Mouse (Mus musculus) heart, adult 2 months (tissue): ENCODE measurements at regions not wholly inside any gene's neighbourhood (a gene's known extent, or its start where the extent isn't known, plus 50 kb on each side); places are given as distances from the start of the nearest gene placed in this dataset.
"Not testable (repeated sequence)": the region's sequence is repeated elsewhere in the genome, so short reads cannot be mapped to it uniquely, and the experiment has no call there.

Source experiments
- CTCF ChIP-seq: fragments of 200-600 bp; IDR thresholded peaks from 2 replicates; pipeline ENCODE4 v1.8.1; 2022; ENCODE audit warnings: antibody characterized with exemption, mild to moderate bottlenecking, moderate library complexity
- POLR2A ChIP-seq: fragments of 200-500 bp; IDR thresholded peaks from 2 replicates; pipeline ENCODE4 v1.6.1; 2011; ENCODE audit warnings: mild to moderate bottlenecking, low read depth, low read length, control low read depth; ENCODE audit not compliant: insufficient read depth

GRCm38 (mm10) chr14:102150410-102150809 is 420.7 kb downstream of the Lmo7 start:
- TF ChIP-seq CTCF, POLR2A: not testable (repeated sequence)
